Mouse (Mus musculus) G1E (cell line): ENCODE results near the gene Eef1akmt2.

Source experiments
- CTCF ChIP-seq: IDR thresholded peaks from 2 replicates; pipeline ENCODE4 v1.5.1; 2012; ENCODE audit warnings: low read depth, low read length, inconsistent platforms, mixed read lengths
- GATA1 ChIP-seq: IDR thresholded peaks from 2 replicates; pipeline ENCODE4 v1.6.1; 2012; ENCODE audit warnings: borderline replicate concordance, low read length, inconsistent platforms, mixed read lengths
- POLR2AphosphoS5 ChIP-seq: IDR thresholded peaks from 2 replicates; pipeline ENCODE4 v1.6.1; 2012; ENCODE audit warnings: low read depth, low read length, inconsistent platforms; ENCODE audit not compliant: insufficient replicate concordance
- TAL1 ChIP-seq: conservative IDR thresholded peaks from 2 replicates; pipeline ENCODE4 v1.6.1; 2012; ENCODE audit warnings: low read depth, low read length, inconsistent platforms, mixed read lengths

- no peak for TF ChIP-seq TAL1
- TF ChIP-seq CTCF = no peak
- TF ChIP-seq GATA1 = no peak
- no peak for TF ChIP-seq POLR2AphosphoS5
Measured at GRCm38 (mm10) chr7:132804951-132805350, 47.5 kb downstream of the Eef1akmt2 start.
